Mouse (Mus musculus): ENCODE results near the gene Bricd5.

The Bricd5 gene

GRCm38 (mm10) chr17:24485090-24485860 is 11.6 kb downstream of the Bricd5 start:
- DNase-seq (ENCODE audit: low spot score) = no peak

- no peak for DNase-seq (ENCODE audit: low spot score)
Observed at GRCm38 (mm10) chr17:24488186-24488661, 14.5 kb downstream of the Bricd5 start, which contains the start of gene Caskin1. Gene Caskin1 (plus strand): TSS chr17:24488601.

DNA sequence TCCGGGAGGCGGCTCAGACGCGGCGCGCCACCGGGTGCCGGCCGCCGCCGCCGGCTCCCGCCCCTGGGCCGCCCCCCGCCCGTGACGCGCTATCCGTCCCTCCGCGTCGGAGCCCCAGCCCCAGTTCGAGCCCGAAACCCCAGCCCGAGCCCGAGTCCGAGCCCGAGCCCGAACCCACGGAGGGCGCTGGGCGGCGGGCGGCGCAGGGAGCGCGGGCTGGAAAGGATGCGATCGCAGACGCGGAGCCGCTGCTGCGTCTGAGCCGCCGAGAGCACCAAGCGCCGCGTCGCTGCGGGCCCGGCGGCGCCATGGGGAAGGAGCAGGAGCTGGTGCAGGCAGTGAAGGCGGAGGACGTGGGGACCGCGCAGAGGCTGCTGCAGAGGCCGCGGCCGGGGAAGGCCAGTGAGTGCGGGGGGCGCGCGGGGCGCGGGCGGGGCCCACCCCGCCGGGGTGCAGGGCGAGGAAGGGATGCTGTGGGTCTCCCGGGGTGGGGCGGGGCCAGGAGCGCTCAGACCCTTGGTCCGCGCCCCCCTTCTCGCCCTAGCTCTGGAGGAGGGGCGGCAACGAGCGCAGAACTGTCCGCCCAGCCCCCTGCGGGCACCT is 15.1 kb downstream of the Bricd5 start:
- no peak for DNase-seq (ENCODE audit: low spot score)

GRCm38 (mm10) chr17:24489265-24490030 is 15.8 kb downstream of the Bricd5 start:
- no peak for DNase-seq (ENCODE audit: low spot score)

DNA sequence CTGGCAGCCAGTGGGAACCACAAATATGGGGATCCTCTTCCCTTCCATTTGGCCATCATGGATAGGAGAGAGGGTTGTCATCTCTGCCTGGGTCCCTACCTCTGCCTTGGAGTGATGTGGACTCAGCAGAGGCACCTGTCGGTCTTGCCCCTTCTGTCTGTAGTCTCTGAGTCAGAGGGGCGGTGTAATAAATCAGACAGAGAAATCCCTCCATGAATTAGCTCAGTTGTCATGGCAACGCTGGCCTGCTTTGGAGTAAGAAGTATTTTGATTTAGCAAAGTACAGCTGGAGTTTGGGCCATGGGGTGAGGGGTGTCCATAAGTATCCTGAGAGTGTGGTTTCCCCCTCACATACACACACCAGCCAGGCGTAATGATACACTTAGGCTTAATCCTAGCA is 16.7 kb downstream of the Bricd5 start:
- no peak for DNase-seq (ENCODE audit: low spot score)

DNA sequence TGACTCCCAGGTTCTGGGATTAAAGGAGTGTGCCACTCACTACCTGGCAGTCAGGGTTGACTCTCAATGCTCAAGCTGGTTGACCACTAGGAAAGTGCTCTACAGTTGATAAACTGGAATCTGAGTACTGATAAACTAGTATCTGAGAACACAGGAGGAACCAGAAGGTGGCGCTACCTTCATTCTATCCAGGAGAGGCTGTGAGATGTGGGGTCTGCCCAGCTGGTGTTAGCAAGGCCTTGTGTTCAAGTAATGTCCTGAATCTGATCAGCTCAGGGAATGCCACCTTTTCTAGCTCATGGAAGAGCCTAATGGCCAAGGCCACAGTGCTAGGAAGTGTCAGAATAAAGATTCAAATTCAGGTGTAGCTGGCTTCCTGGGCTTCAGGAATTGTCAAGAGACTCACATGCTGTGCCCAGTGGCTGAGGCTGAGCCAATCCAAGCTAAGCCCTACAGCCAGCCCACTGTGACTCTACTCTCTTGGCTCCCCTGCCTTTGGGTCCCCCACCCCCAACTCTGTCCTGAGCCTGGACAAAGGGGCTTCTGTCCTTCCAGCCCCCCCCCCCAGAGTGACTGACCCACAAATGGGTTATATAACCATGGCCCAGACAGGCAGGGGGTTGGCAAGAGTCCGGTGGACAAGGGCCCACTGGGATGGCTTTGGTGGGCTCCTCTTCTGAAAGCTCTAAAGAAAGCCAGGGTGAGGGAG is 21.1 kb downstream of the Bricd5 start:
- DNase-seq (ENCODE audit: low spot score) = no peak

DNA sequence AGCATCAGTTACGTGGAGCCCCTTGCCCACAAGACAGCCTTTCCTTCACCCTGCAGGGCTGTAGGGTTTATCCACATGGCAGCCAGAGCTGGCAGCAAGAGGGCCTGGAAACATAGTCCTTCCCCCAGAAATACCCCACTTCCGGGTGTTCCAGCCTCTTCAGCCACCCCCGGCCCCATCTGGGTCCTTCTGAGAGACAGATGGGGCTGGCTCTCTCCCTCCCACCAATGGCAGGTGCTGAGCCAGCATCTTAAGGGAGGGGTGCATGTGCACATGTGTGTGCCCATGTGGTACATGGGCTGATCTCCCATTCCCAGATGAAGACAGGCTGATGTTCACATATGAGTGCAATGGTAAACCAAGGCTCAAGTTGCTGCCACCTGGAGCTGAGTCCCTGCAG is 21.8 kb downstream of the Bricd5 start:
- no peak for DNase-seq (ENCODE audit: low spot score)

DNA sequence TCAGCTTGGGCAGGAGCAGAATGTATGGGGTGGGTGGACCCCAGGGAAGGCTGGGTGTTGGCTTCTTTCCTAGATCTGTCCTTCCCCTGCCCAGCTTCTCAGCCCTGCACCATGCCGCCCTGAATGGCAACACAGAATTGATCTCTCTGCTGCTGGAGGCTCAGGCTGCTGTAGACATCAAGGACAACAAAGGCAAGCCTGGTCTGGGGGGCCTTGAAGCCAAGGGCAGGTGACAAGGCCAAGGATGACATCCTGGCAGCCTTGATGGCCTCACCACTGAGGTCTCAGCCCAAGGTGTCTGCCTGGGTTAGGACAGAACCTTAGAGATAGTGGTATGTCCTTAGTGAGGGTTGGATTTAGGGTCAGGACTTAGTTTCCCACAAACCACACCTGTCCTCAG is 22.3 kb downstream of the Bricd5 start:
- DNase-seq (ENCODE audit: low spot score) = no peak

DNA sequence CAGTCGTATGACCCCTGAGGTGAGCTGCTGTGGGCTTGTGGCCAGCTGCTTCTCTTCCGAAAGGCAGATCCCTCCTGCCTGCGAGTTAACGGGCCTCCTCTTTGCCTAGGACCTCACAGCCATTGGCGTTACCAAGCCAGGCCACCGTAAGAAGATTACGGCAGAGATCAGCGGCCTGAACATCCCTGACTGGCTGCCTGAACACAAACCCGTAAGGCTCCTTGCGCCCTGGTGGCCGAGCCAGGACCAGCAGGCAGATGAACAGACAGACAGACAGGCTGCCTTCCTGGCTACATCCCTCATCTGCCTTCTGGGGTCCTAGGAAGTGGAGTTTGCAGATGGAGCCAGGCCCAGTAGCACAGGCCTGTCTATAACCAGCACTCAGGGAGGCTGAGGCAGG is 28.5 kb downstream of the Bricd5 start:
- DNase-seq (ENCODE audit: low spot score) = no peak

DNA sequence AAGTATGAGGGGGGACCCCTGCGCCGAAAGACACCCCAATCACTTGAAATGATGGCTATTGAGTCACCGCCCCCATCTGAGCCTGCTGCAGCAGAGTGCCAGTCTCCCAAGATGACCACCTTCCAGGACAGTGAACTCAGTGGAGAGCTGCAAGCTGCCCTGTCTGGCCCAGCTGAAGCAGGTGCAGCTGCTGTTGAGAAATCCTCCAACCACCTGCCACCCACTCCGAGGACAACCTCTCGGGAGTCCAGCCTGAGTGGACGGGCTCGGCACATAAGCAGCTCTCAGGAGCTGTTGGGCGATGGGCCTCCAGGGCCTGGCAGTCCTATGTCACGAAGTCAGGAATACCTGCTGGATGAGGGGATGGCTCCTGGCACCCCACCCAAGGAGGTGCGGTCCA is 30.4 kb downstream of the Bricd5 start:
- no peak for DNase-seq (ENCODE audit: low spot score)

- DNase-seq (ENCODE audit: low spot score) = no peak
Observed at GRCm38 (mm10) chr17:24505286-24505955, 31.7 kb downstream of the Bricd5 start.

GRCm38 (mm10) chr17:24506332-24507070 is 32.8 kb downstream of the Bricd5 start:
- no peak for DNase-seq (ENCODE audit: low spot score)

- no peak for DNase-seq (ENCODE audit: low spot score)
Observed at GRCm38 (mm10) chr17:24507129-24507664, 33.5 kb downstream of the Bricd5 start.

DNA sequence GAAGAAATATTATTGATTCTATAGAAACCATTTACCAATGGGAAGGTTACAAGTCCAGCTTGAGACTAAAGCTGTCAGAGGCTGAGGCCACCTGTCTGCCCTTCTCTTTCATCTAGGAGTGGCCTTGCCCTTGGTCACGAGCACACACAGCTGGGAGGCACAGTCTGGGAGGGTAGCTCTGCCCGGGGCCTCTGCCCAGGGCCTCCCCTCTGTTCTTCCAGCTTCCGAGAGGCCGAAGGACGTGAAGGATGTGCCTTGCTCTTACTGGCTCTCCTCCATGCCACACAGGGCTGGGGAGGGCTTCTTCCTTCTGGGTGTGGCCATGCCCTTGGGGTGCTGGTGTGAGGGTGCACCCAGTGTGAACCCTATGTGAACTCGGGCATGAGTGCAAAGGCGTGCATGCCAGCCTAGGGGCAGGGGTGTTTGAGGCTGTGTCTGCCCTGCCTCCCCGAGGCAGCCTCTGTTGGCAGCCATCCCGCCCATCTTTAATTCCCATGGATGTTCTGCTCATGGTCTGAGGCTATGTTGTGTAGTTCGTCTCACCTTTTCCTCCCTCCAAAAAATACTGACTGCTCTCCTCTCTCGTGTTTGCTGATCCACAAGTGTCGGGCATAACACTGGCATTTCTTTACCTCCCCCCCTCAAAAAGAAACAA is 34.2 kb downstream of the Bricd5 start:
- DNase-seq (ENCODE audit: low spot score) = no peak

GRCm38 (mm10) chr17:24513609-24514008 is 39.9 kb downstream of the Bricd5 start:
- DNase-seq (ENCODE audit: low spot score) = no peak

- no peak for DNase-seq (ENCODE audit: low spot score)
Observed at GRCm38 (mm10) chr17:24514270-24515257, 40.9 kb downstream of the Bricd5 start.

- DNase-seq (ENCODE audit: low spot score) = no peak
Observed at GRCm38 (mm10) chr17:24520450-24520849, 46.8 kb downstream of the Bricd5 start.

DNA sequence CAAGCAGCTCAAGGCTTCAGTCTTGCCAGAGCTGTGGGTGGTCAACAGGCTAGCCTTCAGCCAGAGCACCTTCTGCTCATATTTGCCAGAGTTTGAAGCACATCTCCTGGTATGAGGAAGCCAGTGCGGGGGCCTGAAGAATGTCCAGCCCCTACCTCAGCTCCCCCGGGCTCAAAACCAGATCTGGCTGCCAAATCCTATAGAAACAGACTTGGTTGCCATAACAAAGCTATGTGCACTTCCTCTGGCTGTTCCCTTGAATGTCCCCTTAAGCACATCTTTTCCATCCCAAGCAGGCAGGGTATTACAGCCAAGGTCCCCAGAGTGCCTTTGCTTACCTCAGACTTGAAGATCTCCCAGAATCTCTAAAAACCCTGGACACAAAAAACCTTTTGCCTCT is 51.0 kb downstream of the Bricd5 start:
- DNase-seq (ENCODE audit: low spot score) = no peak

All from ovary, postnatal 10 days (tissue).